Mouse (Mus musculus) lung, postnatal 36 days (tissue): ENCODE results near the gene Gna14.

Experiments
- DNase-seq: peaks from one replicate; pipeline ENCODE4 v3.0.0; 2022; ENCODE audit warnings: mixed read lengths

Gna14 gene

GRCm38 (mm10) chr19:16457127-16457526 lies 21.6 kb downstream of the Gna14 start:
- no peak for DNase-seq

- no peak for DNase-seq
These were observed 23.8 kb downstream of the Gna14 start for GRCm38 (mm10) chr19:16459317-16459716.

- no peak for DNase-seq
These were observed 24.7 kb downstream of the Gna14 start for GRCm38 (mm10) chr19:16460292-16460691.

GRCm38 (mm10) chr19:16460831-16461230 lies 25.3 kb downstream of the Gna14 start:
- no peak for DNase-seq

- DNase-seq = peak; percentile 72
These were observed 26.9 kb downstream of the Gna14 start for GRCm38 (mm10) chr19:16462461-16462860.

- DNase-seq = peak; percentile 80
These were observed 29.2 kb downstream of the Gna14 start for GRCm38 (mm10) chr19:16464730-16465129.

GRCm38 (mm10) chr19:16468756-16469374 lies 33.3 kb downstream of the Gna14 start:
- DNase-seq = no peak

- no peak for DNase-seq
These were observed 37.1 kb downstream of the Gna14 start for GRCm38 (mm10) chr19:16472655-16473054.

GRCm38 (mm10) chr19:16477314-16477946 lies 41.9 kb downstream of the Gna14 start:
- no peak for DNase-seq

- DNase-seq = peak; percentile 85
These were observed 42.6 kb downstream of the Gna14 start for GRCm38 (mm10) chr19:16478186-16478607.

GRCm38 (mm10) chr19:16482047-16482446 lies 46.5 kb downstream of the Gna14 start:
- no peak for DNase-seq

GRCm38 (mm10) chr19:16484237-16484636 lies 48.7 kb downstream of the Gna14 start:
- no peak for DNase-seq

- DNase-seq = no peak
These were observed 49.1 kb downstream of the Gna14 start for GRCm38 (mm10) chr19:16484671-16485070.

GRCm38 (mm10) chr19:16490756-16491155 lies 55.2 kb downstream of the Gna14 start:
- DNase-seq = no peak

- DNase-seq = no peak
These were observed 55.9 kb downstream of the Gna14 start for GRCm38 (mm10) chr19:16491497-16491896.

- DNase-seq = no peak
These were observed 56.9 kb downstream of the Gna14 start for GRCm38 (mm10) chr19:16492453-16492852.

- no peak for DNase-seq
These were observed 59.4 kb downstream of the Gna14 start for GRCm38 (mm10) chr19:16494816-16495516.

GRCm38 (mm10) chr19:16496016-16496415 lies 60.5 kb downstream of the Gna14 start:
- DNase-seq = no peak

- no peak for DNase-seq
These were observed 66.5 kb downstream of the Gna14 start for GRCm38 (mm10) chr19:16502054-16502453.

- no peak for DNase-seq
These were observed 71.3 kb downstream of the Gna14 start for GRCm38 (mm10) chr19:16506711-16507364.

GRCm38 (mm10) chr19:16510343-16511080 lies 75.0 kb downstream of the Gna14 start:
- DNase-seq = no peak

- no peak for DNase-seq
These were observed 75.5 kb downstream of the Gna14 start for GRCm38 (mm10) chr19:16511081-16511420.

GRCm38 (mm10) chr19:16514201-16514600 lies 78.6 kb downstream of the Gna14 start:
- no peak for DNase-seq
